Mouse (Mus musculus) cerebellum, adult 2 months (tissue): ENCODE data around the gene Syt11. TPM values are rescaled to one million over a fixed set of nuclear protein-coding genes. Genes with fewer than 3 reads are reported as not detected.
"Not testable (repeated sequence)": the region's sequence is repeated elsewhere in the genome, so short reads cannot be mapped to it uniquely, and the experiment has no call there.

ENCODE experiments used
- DNase-seq, 2 experiments: peaks; one replicate each; pipeline ENCODE4 v3.0.0; 2021
- H3K27ac ChIP-seq: fragments of 200-500 bp; 2 replicates; pipeline ENCODE4 v1.5.1; 2012; ENCODE audit warnings: low read length, control low read depth, inconsistent platforms; ENCODE audit not compliant: insufficient read depth
- H3K27me3 ChIP-seq: fragments of 200-500 bp; 2 replicates; pipeline ENCODE4 v1.6.1; 2012; ENCODE audit warnings: inconsistent platforms, mild to moderate bottlenecking, low read length, moderate library complexity; ENCODE audit not compliant: control insufficient read depth, insufficient read depth
- H3K4me1 ChIP-seq: fragments of 200-500 bp; 2 replicates; pipeline ENCODE4 v1.6.1; 2011; ENCODE audit warnings: low read length; ENCODE audit not compliant: control insufficient read depth, insufficient read depth
- H3K4me3 ChIP-seq: fragments of 200-500 bp; replicated peaks from 2 replicates; pipeline ENCODE3; 2011; ENCODE audit warnings: mild to moderate bottlenecking, low read depth, low read length, control low read depth; ENCODE audit not compliant: insufficient read depth
- CTCF ChIP-seq: fragments of 200-500 bp; IDR thresholded peaks from 2 replicates; pipeline ENCODE4 v1.5.1; 2011; ENCODE audit warnings: low read depth, mild to moderate bottlenecking, control low read depth, low read length, moderate library complexity, borderline replicate concordance; ENCODE audit not compliant: insufficient read depth
- POLR2A ChIP-seq: fragments of 200-500 bp; IDR thresholded peaks from 2 replicates; pipeline ENCODE4 v1.6.1; 2011; ENCODE audit warnings: low read length, control low read depth, borderline replicate concordance; ENCODE audit not compliant: insufficient read depth
- WGBS: fragments of 180-500 bp; shearing (Covaris S2); methylation state at CpG from one replicate; pipeline ENCODE4 v1.1.7; 2018; 5-methylcytosine and 5-hydroxymethylcytosine counted together
- polyA plus RNA-seq: library from polyadenylated mRNA; depleted of rRNA; stranded (reverse); fragments of >200 nt; gene quantifications from 2 replicates; pipeline ENCODE4 v1.2.3, GENCODE M21; 2012

The Syt11 gene
- polyA plus RNA-seq, 1 experiment, result 477 TPM

- peaks cover 3% of the 10 kb centered on the region; the same call in 1 of the 2 replicates for H3K4me1 ChIP-seq
- TF ChIP-seq CTCF, result no peak
- DNase-seq, result no peak
- no peaks in the 10 kb centered on the region for H3K27me3 ChIP-seq
- H3K27ac ChIP-seq, result no peak overlapping the region
- peak overlapping the region; percentile 27 for H3K4me3 ChIP-seq
- WGBS, result 59% methylated on average over 1 of the region's 1 CpGs
Measured at GRCm38 (mm10) chr3:88717831-88718230, 57.1 kb downstream of the Syt11 start.

- TF ChIP-seq CTCF (no peak), POLR2A (no peak)
- 3% methylated on average over 9 of the region's 9 CpGs for WGBS
- peaks cover 3% of the 10 kb centered on the region; the same call in 1 of the 2 replicates for H3K4me1 ChIP-seq
- H3K4me3 ChIP-seq, result peak overlapping the region; percentile 75
- H3K27ac ChIP-seq, result peak overlapping the region; percentile 1
- peak in 1 of 2 experiments; percentile 53 for DNase-seq
- no peaks in the 10 kb centered on the region for H3K27me3 ChIP-seq
Measured at GRCm38 (mm10) chr3:88717198-88717798, 57.7 kb downstream of the Syt11 start.

- WGBS, result 1% methylated on average over 27 of the region's 27 CpGs
- DNase-seq, result peak; percentile 78 to 81
- H3K4me3 ChIP-seq, result peak within 1 kb of the TSS; percentile 75
- TF ChIP-seq POLR2A (peak; percentile 50; the same call in 1 of the 2 replicates), CTCF (no peak)
- peak within 1 kb of the TSS; percentile 1 for H3K27ac ChIP-seq
- no peaks in the 10 kb centered on the region for H3K27me3 ChIP-seq
- H3K4me1 ChIP-seq, result peaks cover 3% of the 10 kb centered on the region; the same call in 1 of the 2 replicates
Measured at GRCm38 (mm10) chr3:88716399-88717197, 58.4 kb downstream of the Syt11 start, which contains the start of gene Rit1. Rit1 (plus strand) TSS chr3:88716838.

GRCm38 (mm10) chr3:88715716-88716115 lies 59.2 kb downstream of the Syt11 start:
- not testable (repeated sequence) for H3K4me1 ChIP-seq, H3K27ac ChIP-seq, H3K27me3 ChIP-seq, H3K4me3 ChIP-seq, DNase-seq
- 86% methylated on average over 5 of the region's 5 CpGs for WGBS

- Histone ChIP-seq H3K4me3 (no peak overlapping the region), H3K4me1 (peaks cover 3% of the 10 kb centered on the region; the same call in 1 of the 2 replicates), H3K27ac (no peak overlapping the region), H3K27me3 (no peaks in the 10 kb centered on the region)
- TF ChIP-seq CTCF, result no peak
- no peak for TF ChIP-seq POLR2A
- no peak for DNase-seq
- WGBS, result 79% methylated on average over 2 of the region's 2 CpGs
Measured at GRCm38 (mm10) chr3:88714725-88715124, 60.2 kb downstream of the Syt11 start.

- WGBS, result 97% methylated on average over 4 of the region's 4 CpGs
- Histone ChIP-seq H3K27me3 (no peaks in the 10 kb centered on the region), H3K4me1 (no peaks in the 10 kb centered on the region; the same call in 1 of the 2 replicates), H3K27ac (no peak overlapping the region), H3K4me3 (no peak overlapping the region)
- TF ChIP-seq CTCF (no peak), POLR2A (no peak)
- no peak for DNase-seq
Measured at GRCm38 (mm10) chr3:88713709-88714108, 61.3 kb downstream of the Syt11 start.

GRCm38 (mm10) chr3:88701222-88701621 lies 73.7 kb downstream of the Syt11 start:
- 81% methylated on average over 3 of the region's 3 CpGs for WGBS
- TF ChIP-seq POLR2A (no peak), CTCF (no peak)
- Histone ChIP-seq H3K4me1 (no peaks in the 10 kb centered on the region), H3K4me3 (no peak overlapping the region), H3K27ac (no peak overlapping the region; the same call in 1 of the 2 replicates), H3K27me3 (no peaks in the 10 kb centered on the region)
- DNase-seq, result no peak

- TF ChIP-seq CTCF (no peak), POLR2A (no peak)
- no peak for DNase-seq
Measured at GRCm38 (mm10) chr3:88700247-88700646, 74.7 kb downstream of the Syt11 start.

More at GRCm38 (mm10) chr3:88700247-88700646, 74.7 kb downstream of the Syt11 start:
- no peak overlapping the region for H3K4me3 ChIP-seq
- no peak overlapping the region for H3K27ac ChIP-seq
- 16% methylated on average over 3 of the region's 3 CpGs for WGBS
- H3K27me3 ChIP-seq, result no peaks in the 10 kb centered on the region
- H3K4me1 ChIP-seq, result no peaks in the 10 kb centered on the region
